Mouse (Mus musculus) C2C12 (cell line): ENCODE measurements around the gene Rab14.

Source experiments
- CEBPB ChIP-seq: IDR thresholded peaks from one replicate; pipeline ENCODE4 v1.6.1; 2011; ENCODE audit warnings: low read depth, mild to moderate bottlenecking, control low read depth, moderate library complexity
- CTCF ChIP-seq: IDR thresholded peaks from one replicate; pipeline ENCODE4 v1.5.1; 2011; ENCODE audit not compliant: control insufficient read depth, insufficient read depth, insufficient read length
- FOSL1 ChIP-seq: IDR thresholded peaks from one replicate; pipeline ENCODE4 v1.8.0; 2011; ENCODE audit warnings: mild to moderate bottlenecking, low read length; ENCODE audit not compliant: poor library complexity, insufficient read depth, severe bottlenecking
- MAX ChIP-seq: IDR thresholded peaks from one replicate; pipeline ENCODE4 v1.6.1; 2011; ENCODE audit warnings: mild to moderate bottlenecking, control low read depth
- MYOD1 ChIP-seq: IDR thresholded peaks from one replicate; pipeline ENCODE4 v1.6.1; 2011; ENCODE audit warnings: low read depth; ENCODE audit not compliant: control insufficient read depth, insufficient read length
- MYOG ChIP-seq: IDR thresholded peaks from one replicate; pipeline ENCODE4 v1.6.1; 2011; ENCODE audit not compliant: control insufficient read depth, insufficient read length; ENCODE audit errors: extremely low read depth
- USF1 ChIP-seq: IDR thresholded peaks from one replicate; pipeline ENCODE4 v1.6.1; 2011; ENCODE audit warnings: low read depth, mild to moderate bottlenecking, control low read depth, moderate library complexity

DNA sequence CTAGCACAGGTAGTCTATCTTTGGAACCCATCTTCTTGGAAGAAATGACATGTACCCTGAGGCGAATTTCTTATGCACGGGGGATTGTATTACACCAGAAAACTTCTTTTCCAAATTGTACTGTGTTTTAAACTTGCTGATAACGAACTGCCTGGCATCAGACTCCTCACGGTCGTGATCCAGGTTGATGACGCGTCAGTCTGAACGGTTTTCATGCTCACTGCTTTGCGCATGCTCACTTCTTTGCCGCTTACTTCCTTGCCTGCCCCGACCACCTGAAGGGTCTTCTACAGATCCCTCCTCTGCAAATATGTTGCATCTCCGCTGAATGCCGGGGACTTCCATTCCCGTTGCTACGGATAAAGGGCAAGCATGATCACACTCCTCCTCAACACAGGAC is 23.4 kb upstream of the Rab14 start:
- TF ChIP-seq CTCF (no peak), USF1 (no peak), CEBPB (no peak), MYOD1 (no peak), MAX (no peak), FOSL1 (no peak), MYOG (no peak)
